Mouse (Mus musculus) lung, postnatal 10 days (tissue): ENCODE results near the gene Sec61g.
"Not testable (repeated sequence)": the region's sequence is repeated elsewhere in the genome, so short reads cannot be mapped to it uniquely, and the experiment has no call there.

Experiments used
- DNase-seq: peaks from one replicate; pipeline ENCODE4 v3.0.0; 2021

Gene Sec61g

GRCm38 (mm10) chr11:16508052-16508654 lies at the start of gene Sec61g:
Sec61g (minus strand) TSS chr11:16508484.
- DNase-seq = peak; percentile 95

- peak; percentile 23 for DNase-seq
Measured at GRCm38 (mm10) chr11:16546421-16547163, 38.3 kb upstream of the Sec61g start.

GRCm38 (mm10) chr11:16537379-16537778 lies 29.1 kb upstream of the Sec61g start:
- no peak for DNase-seq

GRCm38 (mm10) chr11:16534582-16535553 lies 26.6 kb upstream of the Sec61g start:
- DNase-seq = no peak

GRCm38 (mm10) chr11:16532877-16533276 lies 24.6 kb upstream of the Sec61g start:
- DNase-seq = no peak

GRCm38 (mm10) chr11:16528909-16529308 lies 20.6 kb upstream of the Sec61g start:
- no peak for DNase-seq

GRCm38 (mm10) chr11:16528391-16528790 lies 20.1 kb upstream of the Sec61g start:
- DNase-seq = no peak

GRCm38 (mm10) chr11:16527743-16528142 lies 19.5 kb upstream of the Sec61g start:
- DNase-seq = no peak

- no peak for DNase-seq
Measured at GRCm38 (mm10) chr11:16526467-16526866, 18.2 kb upstream of the Sec61g start.

GRCm38 (mm10) chr11:16525724-16526123 lies 17.4 kb upstream of the Sec61g start:
- no peak for DNase-seq

- peak; percentile 61 for DNase-seq
Measured at GRCm38 (mm10) chr11:16524917-16525640, 16.8 kb upstream of the Sec61g start.

GRCm38 (mm10) chr11:16515081-16515480 lies 6.8 kb upstream of the Sec61g start:
- DNase-seq = not testable (repeated sequence)

GRCm38 (mm10) chr11:16514221-16514620 lies 5.9 kb upstream of the Sec61g start:
- not testable (repeated sequence) for DNase-seq

- DNase-seq = no peak
Measured at GRCm38 (mm10) chr11:16507385-16508051, 766 bp downstream of the Sec61g start.

GRCm38 (mm10) chr11:16505999-16506398 lies 2.3 kb downstream of the Sec61g start:
- no peak for DNase-seq

- DNase-seq = no peak
Measured at GRCm38 (mm10) chr11:16503150-16503549, 5.1 kb downstream of the Sec61g start.

GRCm38 (mm10) chr11:16502744-16503143 lies 5.5 kb downstream of the Sec61g start:
- DNase-seq = no peak

GRCm38 (mm10) chr11:16498756-16499680 lies 9.3 kb downstream of the Sec61g start:
- DNase-seq = peak; percentile 5
